Mouse (Mus musculus): ENCODE data around the gene Ppp1r35. TPM values are rescaled to one million over a fixed set of nuclear protein-coding genes. Genes with fewer than 3 reads are reported as not detected.
A peak's percentile ranks its signal among the peaks of the same experiment; 100 is the strongest.

The Ppp1r35 gene
- polyA plus RNA-seq, 1 experiment from 2014 or later = 61.5 TPM

GRCm38 (mm10) chr5:137787151-137787928 is 8.7 kb downstream of the Ppp1r35 start, which contains the start of the genes Mepce and Zcwpw1:
Mepce (minus strand) TSS chr5:137787655.
Zcwpw1 (plus strand) TSS chr5:137787798.
- Histone ChIP-seq H3K4me1 (peaks cover 31% of the 10 kb centered on the region), H3K9me3 (no peaks in the 10 kb centered on the region), H3K36me3 (peaks cover 24% of the 10 kb centered on the region), H3K9ac (peak within 1 kb of the TSS; percentile 96), H3K27me3 (replicated peaks) (no peaks in the 10 kb centered on the region; the same call in 1 of the 2 replicates), H3K4me2 (replicated peaks) (peak within 1 kb of the TSS; percentile 86), H3K27ac (peak within 1 kb of the TSS; percentile 92), H3K4me3 (peak within 1 kb of the TSS; percentile 87)
- WGBS = under 1% methylated on average over 48 of the region's 48 CpGs
- peak; percentile 68 for ATAC-seq (ENCODE audit: low FRiP score, low read depth)

GRCm38 (mm10) chr5:137788171-137788570 is 9.5 kb downstream of the Ppp1r35 start:
- peak overlapping the region; percentile 41; the same call in 1 of the 2 replicates for H3K4me3 ChIP-seq
- H3K9ac ChIP-seq = no peak overlapping the region
- H3K27ac ChIP-seq = no peak overlapping the region
- ATAC-seq (ENCODE audit: low FRiP score, low read depth) = no peak
- no peaks in the 10 kb centered on the region; the same call in 1 of the 2 replicates for H3K27me3 ChIP-seq (replicated peaks)
- peaks cover 15% of the 10 kb centered on the region for H3K36me3 ChIP-seq
- WGBS = 72% methylated on average over 24 of the region's 24 CpGs
- no peaks in the 10 kb centered on the region for H3K9me3 ChIP-seq
- peaks cover 22% of the 10 kb centered on the region for H3K4me1 ChIP-seq
- peak overlapping the region; percentile 86 for H3K4me2 ChIP-seq (replicated peaks)

GRCm38 (mm10) chr5:137788946-137789531 is 10.4 kb downstream of the Ppp1r35 start:
- H3K36me3 ChIP-seq = peaks cover 9% of the 10 kb centered on the region
- WGBS = 92% methylated on average over 2 of the region's 2 CpGs
- no peak overlapping the region for H3K9ac ChIP-seq
- no peak overlapping the region for H3K27ac ChIP-seq
- H3K4me3 ChIP-seq = no peak overlapping the region
- H3K27me3 ChIP-seq (replicated peaks) = no peaks in the 10 kb centered on the region; the same call in 1 of the 2 replicates
- no peak for ATAC-seq (ENCODE audit: low FRiP score, low read depth)
- H3K9me3 ChIP-seq = no peaks in the 10 kb centered on the region
- no peak overlapping the region for H3K4me2 ChIP-seq (replicated peaks)
- H3K4me1 ChIP-seq = peaks cover 14% of the 10 kb centered on the region

GRCm38 (mm10) chr5:137791553-137791952 is 12.9 kb downstream of the Ppp1r35 start:
- Histone ChIP-seq H3K36me3 (no peaks in the 10 kb centered on the region), H3K4me2 (replicated peaks) (no peak overlapping the region), H3K9me3 (no peaks in the 10 kb centered on the region), H3K9ac (no peak overlapping the region), H3K4me3 (no peak overlapping the region), H3K27me3 (replicated peaks) (no peaks in the 10 kb centered on the region; the same call in 1 of the 2 replicates), H3K4me1 (no peaks in the 10 kb centered on the region), H3K27ac (no peak overlapping the region)
- ATAC-seq (ENCODE audit: low FRiP score, low read depth) = no peak

GRCm38 (mm10) chr5:137796606-137797005 is 18.0 kb downstream of the Ppp1r35 start:
- Histone ChIP-seq H3K4me1 (no peaks in the 10 kb centered on the region), H3K9ac (no peak overlapping the region), H3K4me3 (no peak overlapping the region), H3K9me3 (no peaks in the 10 kb centered on the region), H3K27ac (no peak overlapping the region), H3K27me3 (replicated peaks) (no peaks in the 10 kb centered on the region), H3K4me2 (replicated peaks) (no peak overlapping the region), H3K36me3 (no peaks in the 10 kb centered on the region)
- no peak for ATAC-seq (ENCODE audit: low FRiP score, low read depth)
- 87% methylated on average over 3 of the region's 3 CpGs for WGBS

GRCm38 (mm10) chr5:137800917-137801316 is 22.3 kb downstream of the Ppp1r35 start:
- no peak for ATAC-seq (ENCODE audit: low FRiP score, low read depth)
- WGBS = 84% methylated on average over 3 of the region's 3 CpGs
- no peaks in the 10 kb centered on the region for H3K27me3 ChIP-seq (replicated peaks)

GRCm38 (mm10) chr5:137806158-137806557 is 27.5 kb downstream of the Ppp1r35 start:
- no peak overlapping the region for H3K27ac ChIP-seq
- no peak overlapping the region for H3K4me3 ChIP-seq
- H3K4me2 ChIP-seq (replicated peaks) = no peak overlapping the region
- H3K36me3 ChIP-seq = no peaks in the 10 kb centered on the region
- no peak overlapping the region for H3K9ac ChIP-seq
- no peaks in the 10 kb centered on the region for H3K9me3 ChIP-seq
- no peaks in the 10 kb centered on the region for H3K4me1 ChIP-seq
- no peaks in the 10 kb centered on the region for H3K27me3 ChIP-seq (replicated peaks)
- 86% methylated on average over 1 of the region's 1 CpGs for WGBS
- ATAC-seq (ENCODE audit: low FRiP score, low read depth) = no peak

More at GRCm38 (mm10) chr5:137800917-137801316, 22.3 kb downstream of the Ppp1r35 start:
- no peak overlapping the region for H3K4me2 ChIP-seq (replicated peaks)
- H3K27ac ChIP-seq = no peak overlapping the region
- H3K36me3 ChIP-seq = no peaks in the 10 kb centered on the region
- H3K4me3 ChIP-seq = no peak overlapping the region
- H3K9ac ChIP-seq = no peak overlapping the region
- H3K9me3 ChIP-seq = no peaks in the 10 kb centered on the region
- no peaks in the 10 kb centered on the region for H3K4me1 ChIP-seq

GRCm38 (mm10) chr5:137808316-137808715 is 29.7 kb downstream of the Ppp1r35 start:
- Histone ChIP-seq H3K9me3 (no peaks in the 10 kb centered on the region), H3K4me3 (no peak overlapping the region), H3K27ac (no peak overlapping the region), H3K36me3 (no peaks in the 10 kb centered on the region), H3K4me2 (replicated peaks) (no peak overlapping the region), H3K9ac (no peak overlapping the region), H3K4me1 (no peaks in the 10 kb centered on the region), H3K27me3 (replicated peaks) (no peaks in the 10 kb centered on the region)
- 90% methylated on average over 5 of the region's 5 CpGs for WGBS
- no peak for ATAC-seq (ENCODE audit: low FRiP score, low read depth)

- Histone ChIP-seq H3K4me1 (no peaks in the 10 kb centered on the region), H3K9me3 (no peaks in the 10 kb centered on the region), H3K4me3 (no peak overlapping the region), H3K27ac (no peak overlapping the region), H3K9ac (no peak overlapping the region), H3K27me3 (replicated peaks) (no peaks in the 10 kb centered on the region), H3K4me2 (replicated peaks) (no peak overlapping the region), H3K36me3 (no peaks in the 10 kb centered on the region)
- ATAC-seq (ENCODE audit: low FRiP score, low read depth) = no peak
- WGBS = 80% methylated on average over 4 of the region's 4 CpGs
Measured at GRCm38 (mm10) chr5:137817466-137818222, 39.0 kb downstream of the Ppp1r35 start.

GRCm38 (mm10) chr5:137822126-137822525 is 43.5 kb downstream of the Ppp1r35 start:
- H3K9ac ChIP-seq = no peak overlapping the region
- no peak for ATAC-seq (ENCODE audit: low FRiP score, low read depth)

GRCm38 (mm10) chr5:137822602-137823001 is 44.0 kb downstream of the Ppp1r35 start:
- Histone ChIP-seq H3K27me3 (replicated peaks) (no peaks in the 10 kb centered on the region), H3K4me1 (no peaks in the 10 kb centered on the region), H3K27ac (no peak overlapping the region), H3K9me3 (no peaks in the 10 kb centered on the region), H3K4me2 (replicated peaks) (no peak overlapping the region), H3K4me3 (no peak overlapping the region), H3K9ac (no peak overlapping the region), H3K36me3 (no peaks in the 10 kb centered on the region)
- ATAC-seq (ENCODE audit: low FRiP score, low read depth) = no peak
- WGBS = 82% methylated on average over 1 of the region's 1 CpGs

More at GRCm38 (mm10) chr5:137822126-137822525, 43.5 kb downstream of the Ppp1r35 start:
- WGBS = 71% methylated on average over 4 of the region's 4 CpGs
- H3K36me3 ChIP-seq = no peaks in the 10 kb centered on the region
- H3K27ac ChIP-seq = no peak overlapping the region
- H3K9me3 ChIP-seq = no peaks in the 10 kb centered on the region
- H3K4me1 ChIP-seq = no peaks in the 10 kb centered on the region
- no peak overlapping the region for H3K4me3 ChIP-seq
- H3K4me2 ChIP-seq (replicated peaks) = no peak overlapping the region
- no peaks in the 10 kb centered on the region for H3K27me3 ChIP-seq (replicated peaks)

GRCm38 (mm10) chr5:137823455-137824045 is 44.9 kb downstream of the Ppp1r35 start:
- Histone ChIP-seq H3K4me1 (no peaks in the 10 kb centered on the region), H3K9me3 (no peaks in the 10 kb centered on the region), H3K9ac (no peak overlapping the region), H3K4me2 (replicated peaks) (no peak overlapping the region), H3K36me3 (no peaks in the 10 kb centered on the region), H3K4me3 (no peak overlapping the region), H3K27me3 (replicated peaks) (no peaks in the 10 kb centered on the region), H3K27ac (no peak overlapping the region)
- no peak for ATAC-seq (ENCODE audit: low FRiP score, low read depth)
- WGBS = 91% methylated on average over 6 of the region's 6 CpGs
